17 mouse cellular contexts compared by ENCODE assay signal in the genomic region with DNA sequence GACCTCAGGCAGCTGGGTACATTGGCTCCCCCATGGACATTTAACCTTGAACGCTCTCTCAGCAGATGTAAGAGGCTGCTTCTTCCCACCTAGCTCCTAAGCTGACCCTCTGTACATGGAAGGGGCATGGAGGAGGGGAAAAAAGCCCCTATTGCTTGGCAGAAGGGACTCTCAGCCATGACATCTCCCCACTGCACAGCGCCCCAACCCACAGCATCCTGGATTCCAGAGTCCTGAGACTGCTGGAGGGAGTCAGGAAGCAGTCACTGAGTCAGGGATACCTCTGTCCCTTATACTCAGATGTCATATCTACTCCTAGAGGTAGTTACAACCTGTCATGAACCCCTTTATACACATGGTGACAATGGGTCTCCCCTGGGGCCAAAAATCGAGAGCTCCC. TPM values are rescaled to one million over a fixed set of nuclear protein-coding genes. Genes with fewer than 3 reads are reported as not detected.
"Had no signal": no experiment of that assay in that cellular context is flagged by ENCODE, and none has a peak within 500 bp of the region (broad histone marks: within the 10 kb centered on the region; RNA-seq: fewer than 3 reads in every experiment).

No protein-coding gene starts in this region.

- H3K27ac ChIP-seq: kidney, postnatal 0 days; liver, embryonic 15.5 days; stomach, embryonic 15.5 days had no signal

- H3K9ac ChIP-seq: liver, embryonic 15.5 days; stomach, embryonic 15.5 days had no signal

- ATAC-seq: lung, postnatal 0 days had no signal

- H3K4me2 ChIP-seq: liver, embryonic 11.5 days; liver, embryonic 15.5 days; stomach, embryonic 15.5 days had no signal

- H3K36me3 ChIP-seq: liver, embryonic 15.5 days; stomach, embryonic 15.5 days had no signal

- DNase-seq: kidney, adult 9 months; kidney, postnatal 36 days; layer of hippocampus, adult 9-11 months; layer of hippocampus, postnatal 36 days; left cerebral cortex, postnatal 4 days; lung, adult 2 months; lung, postnatal 36 days; right cerebral cortex, postnatal 14 days; thymus, adult 2 months; thymus, postnatal 25 days had no signal

- H3K4me3 ChIP-seq: liver, embryonic 15.5 days; stomach, embryonic 15.5 days had no signal

- H3K9me3 ChIP-seq: liver, embryonic 15.5 days; stomach, embryonic 15.5 days had no signal

RNA-seq across cellular contexts. Expression of gene Lbx1, which starts 8.6 kb away (rescaled TPM):
- polyA plus RNA-seq: liver, embryonic 15.5 days; lung, postnatal 0 days; spleen, adult 2 months; stomach, embryonic 15.5 days; testis, adult 2 months; thymus, adult 2 months had no signal
